ENCODE assay signal across 10 mouse cellular contexts in the genomic region with DNA sequence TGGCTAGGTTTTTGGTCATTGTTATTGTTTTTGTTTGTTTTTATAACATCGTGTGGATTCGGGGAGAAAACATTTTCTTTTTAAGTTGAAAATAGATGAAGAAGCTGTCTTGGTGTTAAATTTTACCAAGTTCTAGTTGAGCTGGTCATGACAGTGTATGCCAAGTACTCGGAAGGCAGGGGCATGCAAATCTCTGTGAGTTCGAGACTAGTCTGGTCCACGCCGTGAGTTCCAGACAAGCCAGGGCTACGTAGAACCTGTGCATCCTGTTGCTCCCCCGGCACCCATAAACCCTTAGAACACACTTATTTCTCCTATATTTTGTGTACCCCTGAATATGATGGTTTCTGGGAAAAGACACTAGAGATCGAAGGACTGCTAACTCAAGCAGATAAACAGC. TPM values are rescaled to one million over a fixed set of nuclear protein-coding genes. Genes with fewer than 3 reads are reported as not detected.
A peak's percentile ranks its signal among the peaks of the same experiment; 100 is the strongest.
DNase-seq lines count a peak whose midpoint lies in the region; ATAC-seq and TF ChIP-seq lines count a peak whose summit lies in the region.
"Had no signal": no experiment of that assay in that cellular context is flagged by ENCODE, and none has a peak within 500 bp of the region (broad histone marks: within the 10 kb centered on the region; RNA-seq: fewer than 3 reads in every experiment).

No protein-coding gene starts in this region.

- peak overlapping the region; percentile 78 for H3K9ac ChIP-seq in heart, embryonic 16.5 days (ENCODE audit: low read length)
- H3K9ac ChIP-seq in hindbrain, embryonic 15.5 days: no peak overlapping the region
- H3K9ac ChIP-seq in midbrain, embryonic 13.5 days (replicated peaks): peak overlapping the region; percentile 61

- H3K36me3 ChIP-seq in heart, embryonic 16.5 days (ENCODE audit: control insufficient read depth, insufficient read depth): 0 out of 2 replicates have a peak, but pooled peaks cover 3% of the 10 kb centered on the region
- H3K36me3 ChIP-seq in hindbrain, embryonic 15.5 days: no peaks in the 10 kb centered on the region
- H3K36me3 ChIP-seq in midbrain, embryonic 13.5 days: 0 out of 2 replicates have a peak, but pooled peaks cover 11% of the 10 kb centered on the region

- no peaks in the 10 kb centered on the region for H3K9me3 ChIP-seq in heart, embryonic 16.5 days (replicated peaks; ENCODE audit: control insufficient read depth, low read length)
- no peaks in the 10 kb centered on the region for H3K9me3 ChIP-seq in hindbrain, embryonic 15.5 days
- no peaks in the 10 kb centered on the region for H3K9me3 ChIP-seq in midbrain, embryonic 13.5 days

- TF ChIP-seq POLR2A in bone marrow, adult 2 months (IDR thresholded peaks at IDR 0.05; ENCODE audit: borderline replicate concordance, control insufficient read depth, low read depth, low read length): no peak

- H3K4me3 ChIP-seq in heart, embryonic 16.5 days (ENCODE audit: low read length): peak overlapping the region; percentile 70
- H3K4me3 ChIP-seq in bone marrow, adult 2 months (replicated peaks; ENCODE audit: control insufficient read depth, low read depth, low read length): peak overlapping the region; percentile 96
- peak overlapping the region; percentile 88 for H3K4me3 ChIP-seq in hindbrain, embryonic 15.5 days
- peak overlapping the region; percentile 88 for H3K4me3 ChIP-seq in midbrain, embryonic 13.5 days (replicated peaks)

- peak overlapping the region; percentile 74 for H3K4me2 ChIP-seq in heart, embryonic 16.5 days (ENCODE audit: low read depth, low read length)
- peak overlapping the region; percentile 89 for H3K4me2 ChIP-seq in hindbrain, embryonic 15.5 days
- peak overlapping the region; percentile 82 for H3K4me2 ChIP-seq in midbrain, embryonic 13.5 days (replicated peaks)

- H3K27me3 ChIP-seq in heart, embryonic 16.5 days (ENCODE audit: control insufficient read depth, insufficient read depth, low read length): no peaks in the 10 kb centered on the region
- no peaks in the 10 kb centered on the region for H3K27me3 ChIP-seq in hindbrain, embryonic 15.5 days
- H3K27me3 ChIP-seq in midbrain, embryonic 13.5 days: no peaks in the 10 kb centered on the region

- H3K4me1 ChIP-seq in heart, embryonic 16.5 days (ENCODE audit: control insufficient read depth, insufficient read depth, low read length): peaks cover 14% of the 10 kb centered on the region
- H3K4me1 ChIP-seq in bone marrow, adult 2 months (ENCODE audit: control insufficient read depth, insufficient read depth, low read length): peaks cover 1% of the 10 kb centered on the region; the same call in 1 of the 2 replicates
- H3K4me1 ChIP-seq in hindbrain, embryonic 15.5 days (replicated peaks): peaks cover 18% of the 10 kb centered on the region
- peaks cover 18% of the 10 kb centered on the region for H3K4me1 ChIP-seq in midbrain, embryonic 13.5 days (replicated peaks)

- no peak for DNase-seq in heart, adult 8-10 months (ENCODE audit: low spot score)
- DNase-seq in adipocyte (ENCODE audit: low spot score): no peak
- no peak for DNase-seq in thymus, postnatal 14 days
- no peak for DNase-seq in retina, embryonic 14.5 days (ENCODE audit: low spot score)
- DNase-seq: cerebellum, postnatal 25 days had no signal

- no peak overlapping the region for H3K27ac ChIP-seq in heart, embryonic 16.5 days (ENCODE audit: low read length)
- H3K27ac ChIP-seq in bone marrow, adult 2 months (ENCODE audit: control insufficient read depth, insufficient read depth, low read depth, low read length, poor library complexity): no peak overlapping the region
- no peak overlapping the region for H3K27ac ChIP-seq in hindbrain, embryonic 15.5 days (replicated peaks)
- no peak overlapping the region for H3K27ac ChIP-seq in midbrain, embryonic 13.5 days

- TF ChIP-seq CTCF in bone marrow, adult 2 months (IDR thresholded peaks at IDR 0.05; ENCODE audit: control insufficient read depth, insufficient read depth, low read length): no peak

- no peak for ATAC-seq in heart, embryonic 16.5 days (replicated peaks; ENCODE audit: extremely low read depth, insufficient read depth, low FRiP score)
- no peak for ATAC-seq in hindbrain, embryonic 15.5 days (ENCODE audit: low FRiP score, low read depth)
- ATAC-seq in midbrain, embryonic 13.5 days: no peak

- WGBS in heart, embryonic 16.5 days: 58% methylated on average over 9 of the region's 9 CpGs
- WGBS in bone marrow, adult 2 months: 61% methylated on average over 9 of the region's 9 CpGs
- 70% methylated on average over 9 of the region's 9 CpGs for WGBS in hindbrain, embryonic 15.5 days
- 63% methylated on average over 9 of the region's 9 CpGs for WGBS in midbrain, embryonic 13.5 days

RNA-seq across cellular contexts. Expression of gene Nsl1, which starts 0.9 kb away (rescaled TPM):
- 12.0 and 15.4 TPM in 2 replicates for polyA plus RNA-seq in heart, embryonic 16.5 days (2015; fragmentation: Nextera tagmentation; extraction: Ambion mirVana)
- under 1 TPM; 0.19 to 0.79 (median 0.34) TPM for total RNA-seq in heart, adult 8-10 months (2022)
- polyA plus RNA-seq in bone marrow, adult 2 months (2011; ENCODE audit: insufficient read depth, insufficient read length, low replicate concordance, missing spikeins): 5.5 and 10.6 TPM in 2 replicates
- 4.6 and 4.9 TPM in 2 replicates for polyA plus RNA-seq in hindbrain, embryonic 15.5 days (2015; fragmentation: Nextera tagmentation; extraction: Ambion mirVana)
- polyA plus RNA-seq in midbrain, embryonic 13.5 days (2015; fragmentation: Nextera tagmentation; extraction: Ambion mirVana): 10.2 and 10.8 TPM in 2 replicates

RNA-seq across cellular contexts. Expression of gene Tatdn3, which starts 1.0 kb away (rescaled TPM):
- 17.9 and 20.3 TPM in 2 replicates for polyA plus RNA-seq in heart, embryonic 16.5 days (2015; fragmentation: Nextera tagmentation; extraction: Ambion mirVana)
- total RNA-seq in heart, adult 8-10 months (2022): 10 to 100 TPM in 3 of 4 experiments, 1 to 10 TPM in 1; 9.6 to 17.8 (median 12.1) TPM
- polyA plus RNA-seq in bone marrow, adult 2 months (2011; ENCODE audit: insufficient read depth, insufficient read length, low replicate concordance, missing spikeins): 11.1 and 29.6 TPM in 2 replicates
- 14.5 TPM in 2 replicates for polyA plus RNA-seq in hindbrain, embryonic 15.5 days (2015; fragmentation: Nextera tagmentation; extraction: Ambion mirVana)
- 14.8 and 15.5 TPM in 2 replicates for polyA plus RNA-seq in midbrain, embryonic 13.5 days (2015; fragmentation: Nextera tagmentation; extraction: Ambion mirVana)

RNA-seq across cellular contexts. Expression of gene Spata45, which starts 27.3 kb away (rescaled TPM):
- polyA plus RNA-seq in heart, embryonic 16.5 days (2015; fragmentation: Nextera tagmentation; extraction: Ambion mirVana): not detected in 2 replicates
- not detected for total RNA-seq in heart, adult 8-10 months (2022)
- not detected in 2 replicates for polyA plus RNA-seq in bone marrow, adult 2 months (2011; ENCODE audit: insufficient read depth, insufficient read length, low replicate concordance, missing spikeins)
- not detected in 2 replicates for polyA plus RNA-seq in hindbrain, embryonic 15.5 days (2015; fragmentation: Nextera tagmentation; extraction: Ambion mirVana)
- polyA plus RNA-seq in midbrain, embryonic 13.5 days (2015; fragmentation: Nextera tagmentation; extraction: Ambion mirVana): not detected in 2 replicates
- polyA plus RNA-seq: thymus, postnatal 0 days had no signal

RNA-seq across cellular contexts. Expression of gene Batf3, which starts 33.9 kb away (rescaled TPM):
- 2.2 and 2.8 TPM in 2 replicates for polyA plus RNA-seq in heart, embryonic 16.5 days (2015; fragmentation: Nextera tagmentation; extraction: Ambion mirVana)
- under 1 TPM in 3 of 4 experiments, not detected in 1; 0.49 to 0.75 (median 0.69) TPM for total RNA-seq in heart, adult 8-10 months (2022)
- polyA plus RNA-seq in bone marrow, adult 2 months (2011; ENCODE audit: insufficient read depth, insufficient read length, low replicate concordance, missing spikeins): 2.9 and 3.8 TPM in 2 replicates
- polyA plus RNA-seq in hindbrain, embryonic 15.5 days (2015; fragmentation: Nextera tagmentation; extraction: Ambion mirVana): 2.0 and 2.3 TPM in 2 replicates
- polyA plus RNA-seq in midbrain, embryonic 13.5 days (2015; fragmentation: Nextera tagmentation; extraction: Ambion mirVana): 1.3 and 1.5 TPM in 2 replicates

RNA-seq across cellular contexts. Expression of gene Flvcr1, which starts 37.7 kb away (rescaled TPM):
- polyA plus RNA-seq in heart, embryonic 16.5 days (2015; fragmentation: Nextera tagmentation; extraction: Ambion mirVana): 3.3 TPM in 2 replicates
- total RNA-seq in heart, adult 8-10 months (2022): 1 to 10 TPM; 3.5 to 6.5 (median 4.0) TPM
- 5.2 and 5.7 TPM in 2 replicates for polyA plus RNA-seq in bone marrow, adult 2 months (2011; ENCODE audit: insufficient read depth, insufficient read length, low replicate concordance, missing spikeins)
- polyA plus RNA-seq in hindbrain, embryonic 15.5 days (2015; fragmentation: Nextera tagmentation; extraction: Ambion mirVana): 9.9 and 10.2 TPM in 2 replicates
- 7.2 and 7.9 TPM in 2 replicates for polyA plus RNA-seq in midbrain, embryonic 13.5 days (2015; fragmentation: Nextera tagmentation; extraction: Ambion mirVana)
